Mouse (Mus musculus): Measurements from ENCODE around the gene Ipo5. TPM values are rescaled to one million over a fixed set of nuclear protein-coding genes. Genes with fewer than 3 reads are reported as not detected.

Gene Ipo5
- polyA plus RNA-seq, 1 experiment, result 2.1 TPM

- H3K27me3 ChIP-seq (replicated peaks), result peaks cover 7% of the 10 kb centered on the region
- TF ChIP-seq FLI1 (IDR thresholded peaks at IDR 0.05; ENCODE audit: low read length) (no peak), GATA1 (IDR thresholded peaks at IDR 0.05; ENCODE audit: borderline replicate concordance, low read length) (no peak)
- no peaks in the 10 kb centered on the region for H3K4me1 ChIP-seq
- no peaks in the 10 kb centered on the region for H3K36me3 ChIP-seq (replicated peaks; ENCODE audit: low read length)
- no peak overlapping the region for H3K4me3 ChIP-seq (replicated peaks)
- H3K9me3 ChIP-seq, result peaks cover 13% of the 10 kb centered on the region
These were observed 60.3 kb downstream of the Ipo5 start for GRCm38 (mm10) chr14:120971313-120971712.

- Histone ChIP-seq H3K4me3 (replicated peaks) (no peak overlapping the region), H3K27me3 (replicated peaks) (peaks cover 1% of the 10 kb centered on the region), H3K9me3 (peaks cover 14% of the 10 kb centered on the region), H3K36me3 (replicated peaks; ENCODE audit: low read length) (no peaks in the 10 kb centered on the region), H3K4me1 (no peaks in the 10 kb centered on the region)
- TF ChIP-seq GATA1 (IDR thresholded peaks at IDR 0.05; ENCODE audit: borderline replicate concordance, low read length), result no peak
- no peak for TF ChIP-seq FLI1 (IDR thresholded peaks at IDR 0.05; ENCODE audit: low read length)
These were observed 68.5 kb downstream of the Ipo5 start for GRCm38 (mm10) chr14:120979559-120979958.

GRCm38 (mm10) chr14:120989126-120989525 lies 78.1 kb downstream of the Ipo5 start:
- TF ChIP-seq GATA1 (IDR thresholded peaks at IDR 0.05; ENCODE audit: borderline replicate concordance, low read length), result no peak
- TF ChIP-seq FLI1 (IDR thresholded peaks at IDR 0.05; ENCODE audit: low read length), result no peak
- H3K9me3 ChIP-seq, result peaks cover 23% of the 10 kb centered on the region
- H3K4me3 ChIP-seq (replicated peaks), result no peak overlapping the region
- H3K4me1 ChIP-seq, result no peaks in the 10 kb centered on the region
- H3K36me3 ChIP-seq (replicated peaks; ENCODE audit: low read length), result no peaks in the 10 kb centered on the region
- H3K27me3 ChIP-seq (replicated peaks), result no peaks in the 10 kb centered on the region

Other genes with a start within 250 kb of the Ipo5 start
- not detected in 2 replicates for gene Farp1, start 124.0 kb downstream of the Ipo5 start, polyA plus RNA-seq (2012; ENCODE audit: insufficient read depth, low replicate concordance)

All from megakaryocyte, embryonic 14.5 days (primary cell).